Mouse (Mus musculus): ENCODE data around the gene Tmem201. TPM values are rescaled to one million over a fixed set of nuclear protein-coding genes. Genes with fewer than 3 reads are reported as not detected.
A peak's percentile ranks its signal among the peaks of the same experiment; 100 is the strongest.

The Tmem201 gene
- 55.2 and 67.8 TPM in 2 replicates for total RNA-seq (2014; rRNA removed)
- polyA plus RNA-seq (2015; fragmentation: Nextera tagmentation; extraction: Ambion mirVana): 44.8 and 48.5 TPM in 2 replicates

DNA sequence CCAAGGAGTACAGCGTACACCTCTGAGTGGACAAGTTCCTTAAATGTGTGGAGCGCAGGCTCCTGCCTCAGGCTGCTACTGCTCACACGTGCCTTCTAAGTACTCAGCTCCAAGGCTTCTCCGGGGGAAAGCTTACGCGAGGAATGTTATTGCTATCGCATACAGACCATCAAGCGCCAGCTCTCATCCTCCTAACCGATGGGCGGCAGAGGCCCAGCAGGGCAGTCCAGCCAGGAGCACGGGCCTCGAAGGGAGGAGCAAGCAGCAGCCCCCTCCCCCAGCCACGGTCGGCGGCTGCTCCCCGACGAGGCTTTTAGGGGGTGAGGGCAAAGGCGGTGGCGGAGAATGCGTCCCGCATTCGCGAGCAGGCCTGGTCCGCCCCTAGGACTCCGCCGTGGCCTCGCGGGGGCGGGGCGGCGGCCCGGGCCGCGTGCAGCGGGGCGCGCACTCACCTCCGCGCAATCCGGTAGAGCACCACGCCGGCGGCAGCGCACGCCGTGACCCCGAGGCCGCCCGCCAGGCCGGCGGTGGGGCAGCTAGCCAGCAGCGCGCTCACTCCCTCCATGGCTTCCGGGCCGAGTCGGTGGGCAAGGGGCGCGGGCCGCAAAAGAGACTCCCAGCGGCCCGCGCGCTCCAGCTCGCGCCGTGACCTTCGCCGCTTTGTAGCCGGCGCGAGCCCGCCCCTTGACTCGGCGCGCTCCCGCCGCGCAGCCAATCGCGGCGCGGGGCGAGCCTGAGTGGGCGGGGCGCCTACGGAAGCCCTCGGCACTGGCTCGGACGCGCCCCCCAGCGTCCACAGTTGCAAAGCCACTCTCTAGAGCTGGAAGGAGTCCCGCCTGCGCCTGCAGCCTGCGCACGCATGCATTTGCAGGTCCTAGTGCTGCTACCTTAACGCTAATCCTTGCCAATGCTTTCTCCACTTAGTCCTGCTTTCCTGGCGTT lies at the start of gene Tmem201:
Tmem201 (minus strand) TSS at position 662 of the 942 bp plus-strand sequence.
- WGBS: under 1% methylated on average over 75 of the region's 97 CpGs
- peak within 1 kb of the TSS; percentile 94 for H3K4me2 ChIP-seq (ENCODE audit: low read depth, low read length, poor library complexity, severe bottlenecking)
- peak within 1 kb of the TSS; percentile 78 for H3K27ac ChIP-seq (ENCODE audit: low read depth, low read length)
- no peaks in the 10 kb centered on the region for H3K36me3 ChIP-seq (ENCODE audit: insufficient read depth, low read length)
- ATAC-seq (ENCODE audit: low FRiP score) (peak; percentile 89), DNase-seq (ENCODE audit: low spot score) (peak; percentile 97)
- TF ChIP-seq CTCF (IDR thresholded peaks at IDR 0.05): peak; percentile 87
- peak within 1 kb of the TSS; percentile 83 for H3K9ac ChIP-seq (replicated peaks; ENCODE audit: low read length, poor library complexity, severe bottlenecking)
- H3K9me3 ChIP-seq (ENCODE audit: low read length): no peaks in the 10 kb centered on the region
- peaks cover 34% of the 10 kb centered on the region for H3K4me1 ChIP-seq (ENCODE audit: insufficient read depth, low read length)
- peak within 1 kb of the TSS; percentile 96 for H3K4me3 ChIP-seq (ENCODE audit: low read depth, low read length)
- no peaks in the 10 kb centered on the region for H3K27me3 ChIP-seq (ENCODE audit: insufficient read depth, low read length)

DNA sequence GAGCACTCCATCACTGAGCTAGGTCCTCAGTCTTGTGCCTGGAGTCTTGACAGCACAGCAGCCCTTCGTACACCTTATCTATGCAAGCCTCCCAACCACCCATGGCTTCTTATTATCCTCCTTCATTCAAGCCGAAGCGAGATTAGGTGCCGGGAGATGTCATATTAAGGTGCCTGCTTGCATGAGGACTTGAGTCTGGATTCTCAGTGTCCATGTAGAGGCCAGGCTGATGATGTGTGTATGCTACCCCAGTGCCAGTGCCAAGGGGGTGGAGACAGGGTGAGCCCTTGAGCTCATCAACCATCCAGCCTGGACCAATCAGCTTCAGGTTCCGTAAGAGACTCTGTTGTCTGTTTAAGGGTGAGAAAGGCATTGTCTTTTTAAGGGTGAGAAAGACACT lies 47.1 kb upstream of the Tmem201 start:
- TF ChIP-seq CTCF (IDR thresholded peaks at IDR 0.05): no peak
- 76% methylated on average over 5 of the region's 5 CpGs for WGBS
- Histone ChIP-seq H3K4me2 (ENCODE audit: low read depth, low read length, poor library complexity, severe bottlenecking) (no peak overlapping the region), H3K27ac (ENCODE audit: low read depth, low read length) (no peak overlapping the region), H3K36me3 (ENCODE audit: insufficient read depth, low read length) (no peaks in the 10 kb centered on the region), H3K4me1 (ENCODE audit: insufficient read depth, low read length) (no peaks in the 10 kb centered on the region), H3K27me3 (ENCODE audit: insufficient read depth, low read length) (no peaks in the 10 kb centered on the region), H3K9me3 (ENCODE audit: low read length) (no peaks in the 10 kb centered on the region), H3K4me3 (ENCODE audit: low read depth, low read length) (no peak overlapping the region), H3K9ac (replicated peaks; ENCODE audit: low read length, poor library complexity, severe bottlenecking) (no peak overlapping the region)
- no peak for ATAC-seq (ENCODE audit: low FRiP score)
- DNase-seq (ENCODE audit: low spot score): no peak

DNA sequence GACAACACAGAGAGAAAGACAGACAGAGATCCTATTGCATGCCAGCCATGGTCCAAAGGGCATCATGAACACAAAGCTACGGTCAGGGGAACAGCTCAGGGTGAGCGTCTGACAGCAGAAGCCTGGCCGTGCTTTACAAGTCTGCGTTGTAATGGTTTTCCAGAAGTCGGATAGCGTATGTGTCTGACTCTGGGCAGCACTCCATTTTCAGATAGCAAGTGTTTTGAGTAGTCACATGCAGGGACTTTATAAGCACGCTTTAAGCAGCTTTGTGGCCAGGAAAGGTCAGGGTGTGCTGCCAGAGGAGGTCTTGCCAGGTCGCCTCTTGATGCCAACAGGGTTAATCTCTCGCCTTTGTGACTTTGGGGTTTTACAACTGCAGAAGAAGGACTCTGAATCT lies 46.5 kb upstream of the Tmem201 start:
- ATAC-seq (ENCODE audit: low FRiP score): no peak
- H3K9ac ChIP-seq (replicated peaks; ENCODE audit: low read length, poor library complexity, severe bottlenecking): no peak overlapping the region
- no peak overlapping the region for H3K4me2 ChIP-seq (ENCODE audit: low read depth, low read length, poor library complexity, severe bottlenecking)
- H3K36me3 ChIP-seq (ENCODE audit: insufficient read depth, low read length): no peaks in the 10 kb centered on the region
- H3K4me1 ChIP-seq (ENCODE audit: insufficient read depth, low read length): no peaks in the 10 kb centered on the region
- no peak for TF ChIP-seq CTCF (IDR thresholded peaks at IDR 0.05)
- no peak overlapping the region for H3K4me3 ChIP-seq (ENCODE audit: low read depth, low read length)
- 85% methylated on average over 9 of the region's 9 CpGs for WGBS
- no peak for DNase-seq (ENCODE audit: low spot score)
- H3K27me3 ChIP-seq (ENCODE audit: insufficient read depth, low read length): no peaks in the 10 kb centered on the region
- no peaks in the 10 kb centered on the region for H3K9me3 ChIP-seq (ENCODE audit: low read length)
- H3K27ac ChIP-seq (ENCODE audit: low read depth, low read length): no peak overlapping the region

DNA sequence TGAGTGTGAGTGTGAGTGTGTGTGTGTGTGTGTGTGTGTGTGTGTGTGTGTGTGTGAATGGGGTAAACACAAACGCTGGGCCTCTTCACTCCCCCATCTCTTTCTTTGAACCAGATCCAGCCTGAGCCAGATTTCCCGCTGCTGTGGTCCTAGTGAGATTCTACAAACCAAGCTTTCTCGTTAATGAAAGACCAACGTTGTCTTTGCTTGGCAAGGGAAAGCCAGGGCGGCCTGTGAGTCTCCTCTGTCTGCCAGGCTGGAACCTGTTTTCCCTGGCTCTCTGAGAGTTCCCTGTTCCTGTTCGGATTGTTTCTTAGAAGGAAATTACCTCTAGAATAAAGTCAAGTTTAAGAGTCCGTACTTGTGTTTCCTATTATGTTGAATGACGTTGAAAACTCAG lies 45.1 kb upstream of the Tmem201 start:
- peak; percentile 56; the same call in 1 of the 2 replicates for ATAC-seq (ENCODE audit: low FRiP score)

DNA sequence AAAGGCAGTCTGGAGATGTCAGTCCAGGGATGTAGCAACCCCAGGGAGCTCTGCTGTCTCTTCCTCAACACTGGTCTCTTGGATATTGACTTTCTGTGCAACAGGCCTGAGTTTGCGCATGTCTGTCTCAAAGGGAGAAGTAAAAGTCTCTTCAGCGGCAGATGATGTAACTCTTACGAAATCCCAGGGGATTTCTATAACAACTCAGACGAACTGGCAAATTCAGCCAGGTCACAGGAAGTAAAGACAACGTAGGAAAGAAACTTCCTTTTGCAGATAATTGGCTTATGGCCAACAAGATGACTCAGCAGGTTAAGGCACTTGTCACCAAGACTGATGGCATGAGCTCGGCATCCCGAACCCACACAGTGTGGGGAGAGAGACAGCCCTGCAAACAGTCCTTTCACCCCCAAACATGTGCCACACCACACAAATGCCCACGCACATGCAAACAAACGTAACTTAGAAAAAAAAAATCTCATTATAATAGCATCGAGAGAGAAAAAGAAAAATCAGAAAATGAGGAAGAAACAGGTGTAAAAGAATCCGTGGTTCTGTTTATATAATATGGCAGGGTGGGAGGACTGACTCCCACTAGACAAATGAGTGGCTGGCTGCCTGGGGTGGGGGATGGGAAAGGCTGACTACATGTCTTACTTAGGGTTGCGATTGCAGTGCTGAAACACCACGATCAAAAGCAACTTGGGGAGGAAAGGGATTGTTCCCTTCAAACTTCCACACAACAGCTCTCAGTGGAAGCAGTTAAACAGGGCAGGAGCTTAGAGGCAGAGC lies 42.9 kb upstream of the Tmem201 start:
- Histone ChIP-seq H3K36me3 (ENCODE audit: insufficient read depth, low read length) (no peaks in the 10 kb centered on the region), H3K27me3 (ENCODE audit: insufficient read depth, low read length) (no peaks in the 10 kb centered on the region), H3K27ac (ENCODE audit: low read depth, low read length) (no peak overlapping the region), H3K9ac (replicated peaks; ENCODE audit: low read length, poor library complexity, severe bottlenecking) (no peak overlapping the region), H3K9me3 (ENCODE audit: low read length) (no peaks in the 10 kb centered on the region), H3K4me3 (ENCODE audit: low read depth, low read length) (no peak overlapping the region), H3K4me1 (ENCODE audit: insufficient read depth, low read length) (no peaks in the 10 kb centered on the region), H3K4me2 (ENCODE audit: low read depth, low read length, poor library complexity, severe bottlenecking) (no peak overlapping the region)
- no peak for TF ChIP-seq CTCF (IDR thresholded peaks at IDR 0.05)
- no peak for ATAC-seq (ENCODE audit: low FRiP score)
- peak; percentile 38 for DNase-seq (ENCODE audit: low spot score)
- WGBS: 73% methylated on average over 13 of the region's 13 CpGs

More for the DNA sequence above, 45.1 kb upstream of the Tmem201 start:
- Histone ChIP-seq H3K9ac (replicated peaks; ENCODE audit: low read length, poor library complexity, severe bottlenecking) (no peak overlapping the region), H3K4me2 (ENCODE audit: low read depth, low read length, poor library complexity, severe bottlenecking) (no peak overlapping the region), H3K27me3 (ENCODE audit: insufficient read depth, low read length) (no peaks in the 10 kb centered on the region), H3K4me1 (ENCODE audit: insufficient read depth, low read length) (no peaks in the 10 kb centered on the region), H3K4me3 (ENCODE audit: low read depth, low read length) (no peak overlapping the region), H3K27ac (ENCODE audit: low read depth, low read length) (0 out of 2 replicates have a peak overlapping the region, but pooled peaks have one; percentile 27), H3K9me3 (ENCODE audit: low read length) (no peaks in the 10 kb centered on the region), H3K36me3 (ENCODE audit: insufficient read depth, low read length) (no peaks in the 10 kb centered on the region)
- no peak for TF ChIP-seq CTCF (IDR thresholded peaks at IDR 0.05)
- DNase-seq (ENCODE audit: low spot score): peak; percentile 70
- 62% methylated on average over 8 of the region's 8 CpGs for WGBS
